Mouse (Mus musculus): Measurements from ENCODE around the gene Sptbn1.

Sptbn1 gene

DNA sequence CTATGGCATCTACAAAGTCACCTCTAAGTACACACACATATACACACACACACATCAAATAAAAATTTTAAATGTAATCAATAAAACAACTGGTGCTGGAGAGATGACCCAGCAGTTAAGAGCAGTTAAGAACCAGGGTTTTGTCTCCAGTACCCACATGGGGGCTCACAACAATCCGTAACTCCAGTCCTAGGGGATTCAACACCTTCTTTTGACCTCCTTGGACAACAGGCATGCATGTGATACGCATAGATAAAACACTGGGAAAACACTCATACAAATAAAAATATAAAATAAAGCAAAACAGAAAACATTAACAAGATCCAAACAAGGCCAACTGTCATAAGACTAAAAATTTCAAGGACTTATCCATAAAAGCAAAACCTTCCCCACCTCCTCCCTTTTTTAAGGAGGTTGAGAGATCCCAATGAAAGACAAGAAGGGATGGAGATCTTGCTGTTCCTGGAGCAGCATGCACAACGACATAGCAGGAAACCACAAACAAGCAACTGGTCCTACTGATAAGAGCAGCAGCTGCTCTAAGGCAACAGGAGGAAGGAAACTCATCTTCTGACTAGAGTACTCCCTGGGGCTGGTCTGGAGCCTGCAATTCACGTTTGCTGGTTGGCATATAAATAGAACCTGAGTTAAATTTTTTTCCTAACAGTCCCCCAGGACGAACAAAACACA is 102.0 kb downstream of the Sptbn1 start:
- peak; percentile 70 for DNase-seq (ENCODE audit: low read depth)

DNA sequence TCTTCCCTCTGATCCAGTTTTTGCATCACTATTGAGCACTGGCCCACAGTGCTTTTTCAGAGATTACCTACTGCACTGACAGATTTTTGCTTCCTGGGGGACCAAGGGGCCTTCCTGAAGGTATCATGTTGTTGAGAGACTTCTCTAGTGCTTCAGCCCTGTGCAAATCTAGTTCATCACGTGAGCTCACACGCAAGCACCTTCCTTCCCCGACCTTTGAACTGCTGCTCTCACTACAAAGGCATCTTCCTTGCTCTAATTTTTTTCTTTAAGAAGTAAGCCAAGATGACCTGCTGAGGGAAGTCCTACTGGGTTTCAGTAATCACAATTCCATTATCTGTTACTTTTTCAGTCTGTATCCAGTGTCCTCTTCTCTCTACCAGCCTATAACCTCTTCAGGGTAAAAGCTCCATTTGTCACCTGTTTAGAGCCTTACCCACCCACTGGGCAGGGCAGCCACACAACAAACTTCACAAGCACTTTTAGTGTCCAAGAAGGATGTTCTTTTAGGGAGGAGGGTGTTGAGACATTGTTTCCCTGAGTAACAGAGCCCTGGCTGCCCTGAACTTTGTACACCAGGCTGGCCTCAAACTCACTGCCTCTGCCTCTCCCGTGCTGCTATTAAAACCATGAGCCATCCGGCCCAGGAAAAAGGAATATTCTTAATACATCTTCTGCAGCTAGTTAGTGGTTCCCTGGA is 103.3 kb downstream of the Sptbn1 start:
- DNase-seq (ENCODE audit: low read depth), result no peak

DNA sequence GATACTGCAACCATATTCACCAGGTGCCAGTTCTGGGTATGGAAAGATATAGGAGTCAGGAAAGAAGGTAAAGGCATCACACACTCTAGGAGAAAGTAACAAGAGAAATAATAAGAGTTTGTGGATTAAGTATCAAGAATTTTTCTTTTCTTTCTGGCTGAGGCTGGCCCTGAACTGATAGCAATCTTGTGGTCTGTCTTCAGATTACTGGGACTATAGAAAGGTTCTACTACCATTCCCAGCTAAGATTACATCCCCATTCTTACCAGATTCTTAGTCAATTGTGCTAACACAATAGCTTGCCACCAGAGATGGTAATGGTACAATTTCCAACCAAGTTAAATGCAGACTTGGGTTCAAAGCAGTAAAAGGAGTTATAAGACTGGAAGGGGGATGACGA is 104.1 kb downstream of the Sptbn1 start:
- DNase-seq (ENCODE audit: low read depth), result no peak

DNA sequence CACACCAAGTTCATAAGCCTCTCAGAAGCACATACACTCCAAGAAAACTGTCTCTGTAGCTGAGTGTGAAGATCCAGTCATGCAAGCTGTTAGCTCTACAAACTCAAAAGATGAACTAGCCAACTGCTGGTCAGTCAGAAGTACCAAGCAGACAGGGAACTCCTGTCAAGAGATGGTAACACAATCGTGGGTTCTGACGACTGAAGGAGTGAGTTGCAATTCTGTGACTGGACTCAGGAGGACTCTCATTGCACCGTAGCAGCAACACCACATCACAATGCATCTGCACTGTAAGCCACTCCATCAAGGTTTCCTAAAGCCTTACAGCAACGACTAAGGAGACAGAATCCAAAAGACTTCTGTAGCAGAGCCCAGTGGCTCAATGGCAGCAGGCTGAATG is 104.9 kb downstream of the Sptbn1 start:
- DNase-seq (ENCODE audit: low read depth), result no peak

DNA sequence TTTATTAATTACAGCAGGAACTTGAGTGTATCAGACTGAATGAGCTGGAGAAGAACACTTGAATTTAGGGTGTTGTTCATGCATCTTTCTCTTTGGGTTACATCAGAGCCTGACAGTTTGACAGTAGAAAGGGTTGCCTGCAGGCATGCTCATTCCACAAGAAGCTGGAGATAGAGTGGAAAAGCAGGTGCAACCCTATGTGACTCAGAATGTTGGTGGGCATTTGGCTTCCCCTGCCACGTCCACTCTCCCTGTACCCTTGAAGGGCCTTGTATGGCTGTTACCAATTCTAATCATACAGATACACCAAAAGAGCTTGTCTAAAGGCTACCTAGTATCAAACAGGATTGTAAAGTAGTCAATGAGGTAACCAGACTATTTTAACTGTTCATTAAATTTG is 106.2 kb downstream of the Sptbn1 start:
- no peak for DNase-seq (ENCODE audit: low read depth)

DNA sequence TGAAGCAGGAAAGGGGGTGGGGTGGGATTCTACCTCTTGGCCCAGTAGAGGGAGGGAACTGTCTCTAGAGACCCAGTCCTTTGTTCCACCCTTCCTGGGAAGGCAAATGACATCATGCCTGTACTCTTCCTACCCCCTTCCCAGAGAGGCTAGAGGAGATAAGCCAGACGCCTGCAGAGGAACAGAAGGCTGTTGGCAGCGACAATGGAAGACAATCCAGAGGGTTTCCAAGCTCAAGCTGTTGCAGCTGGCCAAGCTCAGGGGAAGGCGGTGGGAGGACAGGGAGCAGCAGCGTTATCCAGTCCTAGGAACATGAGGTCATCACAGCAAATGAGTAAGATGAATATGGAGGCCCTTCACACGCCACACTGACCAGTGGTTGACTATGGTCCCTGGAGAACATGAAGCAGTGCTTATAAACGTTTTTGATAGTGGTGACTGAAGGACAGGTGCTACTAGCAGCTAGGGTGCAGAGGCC is 106.8 kb downstream of the Sptbn1 start:
- no peak for DNase-seq (ENCODE audit: low read depth)

DNA sequence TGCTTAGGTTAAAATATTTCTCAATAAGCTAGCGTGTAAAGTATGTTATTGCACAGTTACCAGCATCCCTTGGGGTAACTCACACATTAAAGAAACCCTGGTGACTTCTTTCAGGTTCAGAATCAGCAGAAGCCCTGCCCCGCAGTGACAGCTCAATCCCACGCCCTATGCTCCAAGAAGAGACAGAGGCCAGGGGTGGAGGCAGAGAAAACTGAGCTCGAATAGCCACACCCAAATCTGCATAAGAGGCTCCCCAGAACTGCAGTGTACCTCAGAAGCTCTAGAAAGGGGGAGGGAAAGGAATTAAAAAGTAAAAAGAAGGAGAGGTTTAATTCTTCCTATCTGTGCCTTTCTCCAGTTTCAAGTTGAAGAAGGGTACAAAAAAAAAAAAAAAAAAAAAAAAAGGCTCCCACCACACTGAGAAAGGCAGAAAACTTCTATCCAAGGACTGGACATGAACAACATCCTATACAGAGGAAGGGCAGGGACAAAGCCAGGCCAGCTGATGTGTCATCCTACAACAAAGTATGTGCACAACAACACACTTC is 107.3 kb downstream of the Sptbn1 start:
- peak; percentile 52 for DNase-seq (ENCODE audit: low read depth)

DNA sequence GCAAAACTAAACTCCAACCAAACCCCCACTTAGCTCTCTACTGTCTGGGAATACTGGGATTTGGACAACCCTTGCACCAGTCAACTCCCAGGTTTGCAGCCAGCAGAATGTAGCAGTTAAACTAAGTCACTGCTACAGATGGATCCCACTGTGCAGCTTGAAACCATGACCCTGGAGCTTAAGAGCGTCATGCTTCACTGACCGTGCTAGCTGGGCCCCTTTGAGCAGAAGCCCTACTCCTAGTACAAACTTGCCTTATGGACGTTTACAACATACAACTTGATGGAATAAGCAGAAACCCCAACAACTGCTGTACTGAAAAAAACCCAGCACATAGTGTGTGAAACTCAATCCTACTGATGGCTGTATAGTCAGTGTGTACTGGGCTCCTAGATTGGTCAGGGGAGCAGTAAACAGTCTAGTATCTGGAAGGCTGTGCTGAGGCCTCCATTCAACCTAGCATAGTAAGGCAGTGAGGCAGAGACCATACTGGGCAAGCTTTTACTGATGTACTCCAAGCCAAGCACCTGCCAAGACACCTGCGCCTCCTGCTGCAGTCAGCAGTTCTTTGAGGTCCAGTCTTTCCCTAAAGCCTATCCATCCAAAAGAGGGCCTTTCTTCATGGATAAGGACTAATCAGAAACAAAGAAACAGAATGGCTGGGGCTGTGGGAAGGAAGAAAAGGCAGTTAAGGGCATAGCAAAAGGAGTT is 108.3 kb downstream of the Sptbn1 start:
- no peak for DNase-seq (ENCODE audit: low read depth)

DNA sequence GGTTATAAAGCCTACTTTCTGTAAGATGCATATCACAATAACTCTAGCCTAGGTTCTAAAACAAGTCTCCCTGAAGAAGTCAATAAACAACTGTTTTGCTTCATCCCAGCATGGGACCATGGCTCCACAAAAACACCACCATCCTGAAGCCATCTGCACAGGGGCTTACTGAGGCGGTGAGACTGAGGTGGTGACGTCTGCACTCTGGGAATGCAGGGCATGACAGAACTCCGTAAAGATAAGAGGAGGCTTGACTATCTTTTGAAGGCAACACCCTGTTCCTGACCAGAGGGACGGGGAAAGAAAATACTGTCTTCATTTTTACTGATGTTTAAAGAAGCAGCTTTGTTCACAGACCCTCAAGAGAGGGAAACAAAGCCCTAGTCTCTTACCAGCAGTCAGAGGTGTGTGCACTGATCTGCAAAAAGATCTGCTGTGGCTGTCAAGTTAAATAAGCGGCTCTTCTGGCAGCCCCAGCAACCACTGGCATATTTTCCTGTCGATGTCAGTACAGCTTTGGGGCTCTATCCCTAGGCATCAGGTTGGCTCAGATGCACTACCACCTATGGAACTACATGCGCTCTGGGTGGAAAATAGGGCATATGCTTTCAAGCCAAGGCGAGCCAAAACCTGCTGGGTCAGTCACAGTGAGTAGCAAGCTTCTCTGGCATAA is 109.8 kb downstream of the Sptbn1 start:
- no peak for DNase-seq (ENCODE audit: low read depth)

DNA sequence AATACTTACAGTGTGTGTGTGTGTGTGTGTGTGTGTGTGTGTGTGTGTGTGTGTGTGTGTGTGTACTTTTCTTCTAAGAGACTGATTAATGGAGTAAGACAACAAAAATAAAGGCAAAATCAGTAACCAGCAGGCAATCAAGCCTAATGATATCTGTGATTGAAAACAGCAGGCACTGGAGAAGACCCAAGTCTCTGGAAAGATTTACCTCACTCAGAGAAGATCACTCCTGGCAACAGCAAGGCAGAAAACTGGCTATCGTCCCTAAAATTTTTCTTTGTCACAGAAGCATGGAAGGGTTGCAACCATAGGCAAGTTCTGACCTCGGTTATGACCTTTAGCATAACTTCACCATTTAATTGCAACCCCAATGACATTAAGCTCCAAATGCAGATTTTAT is 112.1 kb downstream of the Sptbn1 start:
- DNase-seq (ENCODE audit: low read depth), result no peak

DNA sequence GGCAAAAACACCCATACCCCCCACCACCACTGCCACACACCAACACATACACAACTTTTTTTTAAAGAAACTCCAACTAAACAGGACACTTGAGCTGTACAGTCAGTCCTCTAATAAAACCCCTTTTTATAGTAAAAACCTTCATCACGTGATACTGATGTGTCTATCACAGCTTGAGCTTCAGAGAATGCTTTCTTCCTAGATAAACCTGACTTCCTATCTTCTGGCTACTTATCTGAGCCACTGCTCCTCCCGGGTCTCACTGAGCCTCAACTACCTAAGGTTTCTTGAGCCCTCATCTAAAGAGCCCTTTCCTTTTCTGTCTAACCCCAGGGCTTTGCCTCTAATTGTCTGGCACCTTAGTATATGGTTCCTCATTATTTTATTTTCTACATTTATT is 113.0 kb downstream of the Sptbn1 start:
- DNase-seq (ENCODE audit: low read depth), result no peak

DNA sequence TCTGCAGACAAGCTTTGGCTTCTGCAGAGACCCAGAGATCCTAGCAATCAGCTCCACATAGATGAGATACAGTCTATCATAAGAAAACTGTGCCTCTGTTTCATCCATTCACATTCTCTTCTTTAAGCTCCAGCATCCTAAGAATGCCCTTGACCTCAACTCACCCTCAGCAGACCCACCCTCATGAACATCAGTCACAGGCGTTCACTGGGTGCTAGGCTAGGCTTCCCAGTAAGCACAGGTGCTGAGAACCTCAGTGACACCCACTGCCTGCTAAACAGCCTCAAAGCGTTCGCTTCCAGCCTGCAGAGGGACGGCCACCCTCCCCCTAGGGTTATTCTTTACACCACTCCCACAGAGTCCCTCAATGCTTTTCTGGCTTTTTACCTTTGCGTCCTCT is 119.1 kb downstream of the Sptbn1 start:
- no peak for DNase-seq (ENCODE audit: low read depth)

DNA sequence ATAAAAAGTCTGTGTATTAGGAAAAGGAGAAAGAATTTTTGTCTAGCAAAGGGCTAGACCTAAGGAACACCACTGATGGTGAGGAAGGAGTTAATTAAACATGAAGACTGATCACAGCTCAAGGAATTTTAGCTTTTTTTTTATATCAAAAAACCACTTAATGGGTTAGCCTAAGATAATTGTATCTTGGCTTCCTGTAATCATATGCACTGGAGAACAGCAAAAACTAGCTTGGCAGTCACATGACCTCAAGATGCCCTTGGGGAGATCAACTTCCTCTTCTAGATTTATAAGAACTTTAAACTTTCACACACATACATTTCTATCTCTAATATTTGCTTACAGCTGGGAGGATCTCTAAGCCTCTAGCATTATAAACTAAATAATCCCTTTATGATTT is 119.6 kb downstream of the Sptbn1 start:
- no peak for DNase-seq (ENCODE audit: low read depth)

DNA sequence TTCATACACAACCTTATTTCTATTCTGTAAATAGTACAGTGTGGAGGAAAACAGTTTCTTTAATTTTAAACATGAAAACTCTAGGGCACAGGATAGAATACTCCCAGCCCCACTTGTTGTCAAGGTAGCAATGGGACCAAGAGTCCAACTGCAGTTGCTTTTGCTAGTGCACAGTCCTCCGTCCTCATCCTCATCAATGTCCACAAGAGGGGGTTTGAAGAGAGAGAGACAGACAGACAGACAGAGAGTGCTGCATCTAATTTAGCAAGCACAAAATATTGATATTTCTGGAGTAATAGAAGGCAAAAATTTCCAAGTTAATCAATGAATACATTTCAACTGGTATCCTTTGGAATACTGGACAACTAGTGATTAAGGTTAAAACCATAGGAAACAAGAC is 120.1 kb downstream of the Sptbn1 start:
- DNase-seq (ENCODE audit: low read depth), result no peak

DNA sequence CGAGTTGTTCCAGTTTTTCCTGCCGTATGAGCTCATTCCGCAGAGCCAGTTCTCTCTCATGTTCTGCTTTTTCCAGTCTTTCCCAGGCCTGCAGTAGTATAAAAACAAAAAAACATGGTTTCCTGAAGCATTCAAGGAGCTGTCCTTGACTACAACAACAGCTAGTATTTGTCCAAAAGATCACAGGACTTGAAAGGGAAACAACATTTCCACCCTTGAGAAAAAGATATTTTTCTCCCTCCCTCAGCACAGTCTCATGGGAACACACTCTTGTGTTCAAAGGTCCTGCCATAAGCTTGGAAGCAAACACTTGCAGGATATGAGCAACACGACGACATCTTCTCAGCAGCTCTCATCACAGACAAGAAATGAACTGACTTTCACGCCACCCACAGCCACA is 124.9 kb downstream of the Sptbn1 start:
- DNase-seq (ENCODE audit: low read depth), result no peak

DNA sequence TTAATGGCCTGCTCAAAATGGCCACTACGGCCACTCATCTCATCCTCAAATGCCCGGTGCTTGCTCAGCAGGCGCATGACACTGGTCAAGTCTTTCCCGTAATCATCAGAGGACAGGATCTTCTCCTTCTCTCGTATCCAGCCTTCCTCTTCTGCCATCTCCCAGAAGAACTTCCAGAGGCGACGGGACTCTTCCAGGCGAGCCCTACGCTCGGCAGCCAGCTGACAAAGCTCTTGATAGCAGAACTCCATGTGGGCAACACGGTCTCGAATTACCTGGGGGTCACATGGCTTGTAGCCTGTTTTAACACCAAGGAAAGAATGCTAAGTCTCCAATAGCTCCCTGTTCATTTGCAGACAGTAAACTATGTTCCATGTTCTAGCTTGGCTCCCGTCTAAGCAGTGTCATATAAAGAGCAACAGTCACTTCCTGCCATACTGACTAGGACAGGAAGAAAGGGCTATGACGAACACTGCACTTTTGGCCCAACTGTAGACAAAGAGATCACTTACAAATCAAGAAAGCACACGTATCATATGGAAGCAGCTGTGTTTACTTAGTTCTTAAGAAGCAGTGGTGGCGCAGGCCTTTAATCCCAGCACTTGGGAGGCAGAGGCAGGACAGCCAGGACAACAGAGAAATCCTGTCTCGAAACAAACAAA is 128.7 kb downstream of the Sptbn1 start:
- no peak for DNase-seq (ENCODE audit: low read depth)

DNA sequence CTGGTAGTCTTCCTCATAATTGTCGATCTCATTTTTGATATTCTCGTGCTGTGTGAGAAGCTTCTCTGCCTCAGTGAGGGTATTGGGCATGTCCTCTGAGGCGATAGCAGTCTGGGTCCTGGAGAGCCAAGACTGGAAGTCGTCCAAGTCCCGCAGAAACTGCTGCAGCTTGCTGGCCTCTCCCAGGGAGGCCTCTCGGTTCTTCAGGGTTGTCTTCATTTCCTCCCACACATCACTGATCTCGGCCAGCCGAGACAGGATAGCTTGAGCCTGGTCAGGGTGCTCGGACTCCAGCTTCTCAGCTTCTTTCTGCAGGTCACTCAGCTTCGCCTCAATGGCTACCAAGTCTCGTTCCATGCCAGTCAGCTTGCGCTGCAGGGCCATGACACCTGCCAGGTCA is 130.9 kb downstream of the Sptbn1 start:
- DNase-seq (ENCODE audit: low read depth), result no peak

DNA sequence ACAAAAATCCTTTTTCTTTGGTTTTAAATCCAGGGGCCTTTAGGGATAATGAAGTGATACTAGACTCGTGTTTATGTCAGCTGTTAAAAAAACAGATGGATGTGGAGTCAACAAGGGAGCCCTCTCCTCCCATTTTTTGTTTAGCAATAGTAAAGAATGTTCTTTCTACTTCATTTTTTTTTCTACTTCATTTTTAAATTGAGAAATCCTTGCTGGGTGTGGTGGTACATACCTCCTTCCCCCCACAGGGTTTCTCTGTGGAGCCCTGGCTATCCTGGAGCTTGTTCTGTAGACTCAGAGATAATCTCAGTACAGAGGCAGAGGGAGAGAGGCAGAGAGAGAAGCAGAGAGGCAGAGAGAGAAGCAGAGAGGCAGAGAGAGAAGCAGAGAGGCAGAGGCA is 133.9 kb downstream of the Sptbn1 start:
- DNase-seq (ENCODE audit: low read depth), result no peak

DNA sequence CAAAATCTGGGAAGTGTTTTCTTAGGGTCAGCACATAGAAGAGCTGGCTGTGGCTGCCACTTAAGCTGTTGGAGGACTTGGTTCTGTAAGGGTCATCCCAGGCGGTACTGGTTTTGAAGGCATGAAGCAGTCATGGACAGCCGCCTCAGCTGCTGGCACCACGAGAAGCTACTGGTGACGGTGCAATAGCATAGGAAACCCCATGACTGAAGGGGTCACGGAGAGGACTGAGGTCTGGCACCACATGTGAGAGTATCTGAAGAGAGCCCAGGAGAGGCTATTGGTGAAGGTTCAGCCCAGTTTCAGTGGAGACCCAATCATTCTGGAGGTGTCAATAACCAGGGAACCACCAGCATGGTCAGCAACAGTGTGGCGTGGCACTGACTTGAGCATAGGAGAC is 135.4 kb downstream of the Sptbn1 start:
- DNase-seq (ENCODE audit: low read depth), result no peak

DNA sequence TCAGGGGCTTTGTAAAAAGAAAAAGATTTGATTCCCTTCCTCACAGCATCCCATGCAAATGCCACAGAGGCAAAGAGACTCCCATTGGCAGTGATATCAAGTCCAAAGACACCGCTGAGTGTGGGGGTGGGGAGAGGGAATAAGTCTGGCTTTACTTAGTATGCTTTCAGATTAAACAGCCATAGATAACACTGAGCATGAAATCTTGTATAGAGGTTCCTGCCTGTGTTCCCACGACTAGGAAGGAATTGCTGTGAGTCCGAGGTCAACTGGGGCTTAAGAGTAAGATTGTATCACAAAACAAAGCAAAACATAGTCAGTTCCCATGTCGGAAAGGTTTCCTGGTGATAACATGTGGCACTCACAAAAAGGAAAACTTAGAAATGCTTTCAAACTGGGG is 136.3 kb downstream of the Sptbn1 start:
- DNase-seq (ENCODE audit: low read depth), result no peak

DNA sequence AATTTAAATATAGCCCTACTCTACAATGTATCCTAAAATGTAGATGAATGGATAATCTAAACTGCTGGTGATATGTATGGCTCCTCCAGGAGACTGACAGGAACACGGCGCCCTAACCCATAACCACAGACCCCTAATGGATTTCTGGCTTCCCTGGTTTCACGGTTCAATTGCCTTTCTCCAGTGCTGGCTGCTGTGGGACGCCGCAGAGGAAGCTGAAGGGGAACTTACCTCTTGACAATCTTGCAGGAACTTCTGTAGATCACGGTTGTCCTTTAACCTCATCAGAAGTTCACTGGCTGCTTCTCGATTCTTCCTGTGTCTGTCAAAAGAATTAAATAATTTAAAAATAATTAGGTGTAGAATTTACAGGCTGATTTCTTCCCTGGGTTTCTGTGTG is 138.6 kb downstream of the Sptbn1 start:
- DNase-seq (ENCODE audit: low read depth), result no peak

DNA sequence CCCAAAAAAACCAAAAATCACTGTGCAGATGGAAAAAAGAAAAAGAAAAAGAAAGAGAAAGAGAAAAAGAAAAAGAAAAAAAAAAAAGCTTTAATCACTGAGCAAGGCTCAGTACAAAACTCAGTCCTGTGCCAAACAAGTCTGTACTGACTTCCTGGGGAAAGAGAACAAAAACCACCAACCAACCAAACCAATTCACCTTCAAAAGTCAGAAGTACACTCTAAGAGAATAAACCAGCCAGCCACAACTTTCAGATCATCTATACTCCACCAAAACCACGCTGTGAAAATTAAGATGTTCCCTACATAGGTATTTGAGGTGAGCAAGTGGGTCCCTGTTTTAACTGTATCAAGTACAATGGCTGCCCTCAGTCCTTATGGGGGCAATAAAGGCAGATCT is 141.1 kb downstream of the Sptbn1 start:
- no peak for DNase-seq (ENCODE audit: low read depth)

All from c-Kit-positive CD71-positive TER-119-negative erythroid progenitor cells, embryonic 14.5 days (primary cell).